In genomic region chr6:136277685-136278084, GRCm38 (mm10) we compare ENCODE assay signal across 28 mouse cellular contexts. TPM values are rescaled to one million over a fixed set of nuclear protein-coding genes. Genes with fewer than 3 reads are reported as not detected.
"Had no signal": no experiment of that assay in that cellular context is flagged by ENCODE, and none has a peak within 500 bp of the region (broad histone marks: within the 10 kb centered on the region; RNA-seq: fewer than 3 reads in every experiment).

No protein-coding gene starts in this region.

- H3K4me2 ChIP-seq: heart, embryonic 11.5 days; heart, embryonic 13.5 days; heart, embryonic 15.5 days; hindbrain, embryonic 13.5 days; hindbrain, embryonic 15.5 days; limb, embryonic 12.5 days had no signal

- ATAC-seq: forebrain, postnatal 0 days; hindbrain, postnatal 0 days; intestine, embryonic 16.5 days had no signal

- H3K4me1 ChIP-seq: heart, embryonic 13.5 days; heart, embryonic 15.5 days; limb, embryonic 10.5 days had no signal

- H3K4me3 ChIP-seq: heart, adult 2 months; heart, embryonic 13.5 days; heart, embryonic 15.5 days; hindbrain, embryonic 13.5 days; hindbrain, embryonic 15.5 days; layer of hippocampus, adult 2 months; left cerebral cortex, adult 2 months; limb, embryonic 10.5 days; limb, embryonic 12.5 days had no signal

- H3K27ac ChIP-seq: heart, adult 2 months; heart, embryonic 13.5 days; heart, embryonic 15.5 days; hindbrain, embryonic 13.5 days; hindbrain, embryonic 15.5 days; hindbrain, postnatal 0 days; layer of hippocampus, adult 2 months; left cerebral cortex, adult 2 months; limb, embryonic 10.5 days; limb, embryonic 12.5 days had no signal

- H3K36me3 ChIP-seq: heart, embryonic 13.5 days; heart, embryonic 15.5 days; hindbrain, embryonic 13.5 days; hindbrain, embryonic 15.5 days; limb, embryonic 10.5 days; limb, embryonic 12.5 days had no signal

- H3K9ac ChIP-seq: forebrain, postnatal 0 days; heart, embryonic 13.5 days; heart, embryonic 15.5 days; hindbrain, embryonic 13.5 days; hindbrain, embryonic 15.5 days; limb, embryonic 12.5 days had no signal

- H3K9me3 ChIP-seq: heart, embryonic 13.5 days; heart, embryonic 15.5 days; hindbrain, embryonic 13.5 days; hindbrain, embryonic 15.5 days; limb, embryonic 10.5 days; limb, embryonic 12.5 days had no signal

- DNase-seq: forebrain, postnatal 0 days; gastrocnemius, postnatal 14 days; gastrocnemius, postnatal 36 days; heart, adult 2 months; heart, postnatal 14 days; heart, postnatal 36 days; kidney, adult 11 months; kidney, adult 8-10 months; kidney, postnatal 10 days; kidney, postnatal 25 days; kidney, postnatal 4 days had no signal

- H3K27me3 ChIP-seq: heart, embryonic 13.5 days; heart, embryonic 15.5 days; hindbrain, embryonic 13.5 days; hindbrain, embryonic 15.5 days; limb, embryonic 12.5 days had no signal

RNA-seq across cellular contexts. Expression of gene Gm8994, which starts 49.7 kb away (rescaled TPM):
- polyA plus RNA-seq: forebrain, postnatal 0 days; gonadal fat pad, adult 2 months; heart, adult 2 months; heart, embryonic 11.5 days; heart, embryonic 13.5 days; heart, embryonic 15.5 days; heart, postnatal 0 days; hindbrain, embryonic 11.5 days; hindbrain, embryonic 13.5 days; hindbrain, embryonic 15.5 days; hindbrain, postnatal 0 days; intestine, embryonic 14.5 days; intestine, embryonic 16.5 days; kidney, embryonic 14.5 days; kidney, embryonic 16.5 days; limb, embryonic 10.5 days; limb, embryonic 12.5 days had no signal
